Mouse (Mus musculus) kidney, adult 2 months (tissue): ENCODE measurements at regions not wholly inside any gene's neighbourhood (a gene's known extent, or its start where the extent isn't known, plus 50 kb on each side); places are given as distances from the start of the nearest gene placed in this dataset.

Experiments used
- CTCF ChIP-seq: fragments of 200-500 bp; conservative IDR thresholded peaks from 2 replicates; pipeline ENCODE4 v1.5.1; 2011; ENCODE audit warnings: low read depth, mild to moderate bottlenecking, control low read depth, low read length, moderate library complexity, mixed read lengths; ENCODE audit not compliant: insufficient read depth, insufficient read length
- POLR2A ChIP-seq: fragments of 200-500 bp; IDR thresholded peaks from one replicate; pipeline ENCODE4 v1.6.1; 2011; ENCODE audit warnings: low read depth, low read length, control low read depth

DNA sequence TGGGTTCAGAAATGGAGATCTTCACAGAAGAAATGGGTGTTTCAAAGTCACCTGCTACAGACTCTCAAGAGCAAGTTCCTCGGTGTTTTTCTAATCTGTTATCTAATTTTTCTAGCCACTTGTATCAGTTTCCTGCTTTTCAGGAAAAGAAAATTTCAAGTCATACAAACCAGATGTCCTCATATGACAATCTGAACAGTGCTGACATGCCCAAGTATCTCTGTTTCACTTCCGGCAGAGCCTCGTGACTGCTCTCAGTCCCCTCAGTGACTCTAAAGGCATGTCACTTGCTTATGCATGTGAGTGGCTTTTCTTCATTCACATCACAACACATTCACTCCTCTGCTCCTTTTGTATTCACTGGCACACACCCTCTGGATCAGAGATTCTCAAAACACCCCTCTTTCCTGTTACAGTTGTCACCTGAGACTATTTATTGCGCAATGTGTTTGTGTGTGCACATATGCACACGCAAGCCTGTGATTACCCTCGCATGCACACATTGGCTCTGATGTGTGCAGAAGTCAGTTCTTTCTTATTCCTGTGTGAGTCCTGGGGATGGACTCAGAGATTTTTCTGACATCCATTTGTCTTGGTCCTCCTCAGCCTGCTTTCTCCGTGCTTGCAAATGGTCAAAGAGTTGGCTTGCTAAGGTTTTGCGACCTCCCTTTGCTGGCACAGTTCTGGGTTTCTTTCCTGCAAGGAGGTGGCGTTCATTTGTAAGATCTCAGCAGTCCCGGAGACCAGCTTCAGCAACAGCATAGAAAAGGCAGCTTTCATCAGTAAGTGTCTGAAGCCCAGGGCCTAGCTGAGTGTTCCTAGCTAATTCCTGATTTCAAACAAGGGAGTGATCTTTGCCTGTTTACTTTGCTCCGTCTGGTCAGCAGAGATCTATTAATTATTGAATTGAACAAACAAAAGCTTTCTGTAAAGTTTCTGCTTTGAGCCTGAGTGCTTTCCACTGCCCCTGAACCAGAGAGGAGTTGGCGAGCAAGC, 95.6 kb upstream of the Dazl start:
- no peak for TF ChIP-seq CTCF
- no peak for TF ChIP-seq POLR2A
